Mouse (Mus musculus) embryonic facial prominence, embryonic 11.5 days (tissue): Measurements from ENCODE around the gene Csk. TPM values are rescaled to one million over a fixed set of nuclear protein-coding genes. Genes with fewer than 3 reads are reported as not detected.

Experiments used
- ATAC-seq: fragments of 200-750 bp; cut with Nextera tagmentation; replicated peaks from 2 replicates; pipeline ENCODE4 v1.8.0; 2017; ENCODE audit warnings: low read depth; ENCODE audit not compliant: insufficient number of reproducible peaks, low FRiP score, low TSS enrichment
- DNase-seq: peaks from one replicate; pipeline ENCODE4 v3.0.0-alpha.2; 2015; ENCODE audit warnings: low spot score
- H3K27ac ChIP-seq: fragments of 300-500 bp; sonication (generic); replicated peaks from 2 replicates; pipeline ENCODE4 v1.5.1; 2014; ENCODE audit warnings: mild to moderate bottlenecking, low read depth, low read length, control low read depth
- H3K27me3 ChIP-seq: fragments of 300-500 bp; sonication (generic); 2 replicates; pipeline ENCODE4 v1.6.1; 2014; ENCODE audit warnings: mild to moderate bottlenecking, low read length, moderate library complexity, mixed read lengths; ENCODE audit not compliant: control insufficient read depth, insufficient read depth
- H3K36me3 ChIP-seq: fragments of 300-500 bp; sonication (generic); replicated peaks from 2 replicates; pipeline ENCODE4 v1.6.1; 2014; ENCODE audit warnings: low read depth, mild to moderate bottlenecking, low read length, moderate library complexity, mixed read lengths; ENCODE audit not compliant: control insufficient read depth, insufficient read depth
- H3K4me1 ChIP-seq: fragments of 300-500 bp; sonication (generic); 2 replicates; pipeline ENCODE4 v1.6.1; 2014; ENCODE audit warnings: low read length, mixed read lengths; ENCODE audit not compliant: control insufficient read depth, insufficient read depth
- H3K4me2 ChIP-seq: fragments of 300-500 bp; sonication (generic); 2 replicates; pipeline ENCODE4 v1.6.1; 2014; ENCODE audit warnings: low read depth, mild to moderate bottlenecking, control low read depth, low read length, moderate library complexity
- H3K4me3 ChIP-seq: fragments of 300-500 bp; sonication (generic); 2 replicates; pipeline ENCODE4 v1.5.1; 2014; ENCODE audit warnings: low read depth, low read length, control low read depth
- H3K9ac ChIP-seq: fragments of 300-500 bp; sonication (generic); replicated peaks from 2 replicates; pipeline ENCODE4 v1.6.1; 2014; ENCODE audit warnings: mild to moderate bottlenecking, control low read depth, low read length
- H3K9me3 ChIP-seq: fragments of 300-500 bp; sonication (generic); replicated peaks from 2 replicates; pipeline ENCODE4 v1.6.1; 2016; ENCODE audit warnings: mild to moderate bottlenecking, low read length, inconsistent platforms, mixed read lengths; ENCODE audit not compliant: control insufficient read depth
- WGBS: fragments of 180-500 bp; shearing (Covaris S2); extraction: QIAGEN DNeasy Blood & Tissue Kit; methylation state at CpG from one replicate; pipeline ENCODE4 v1.1.7; 2014; 5-methylcytosine and 5-hydroxymethylcytosine counted together
- polyA plus RNA-seq: library from polyadenylated mRNA; unstranded; fragments of >200 nt; fragmentation: Nextera tagmentation; extraction: Ambion mirVana; gene quantifications from 2 replicates; pipeline ENCODE4 v1.2.1, GENCODE M21; 2014

Csk gene
- polyA plus RNA-seq, 1 experiment from 2014 or later, result 31.4 TPM

- Histone ChIP-seq H3K4me2 (no peak overlapping the region), H3K4me1 (no peaks in the 10 kb centered on the region), H3K27me3 (no peaks in the 10 kb centered on the region), H3K36me3 (no peaks in the 10 kb centered on the region), H3K4me3 (no peak overlapping the region), H3K9ac (no peak overlapping the region), H3K9me3 (no peaks in the 10 kb centered on the region), H3K27ac (no peak overlapping the region)
- 45% methylated on average over 12 of the region's 12 CpGs for WGBS
- DNase-seq (no peak), ATAC-seq (no peak)
Measured at GRCm38 (mm10) chr9:57593454-57594173, 59.8 kb downstream of the Csk start.

GRCm38 (mm10) chr9:57590726-57591125, 62.7 kb downstream of the Csk start:
- DNase-seq (peak; percentile 11), ATAC-seq (no peak)
- no peaks in the 10 kb centered on the region for H3K27me3 ChIP-seq
- no peak overlapping the region for H3K4me3 ChIP-seq
- no peaks in the 10 kb centered on the region for H3K4me1 ChIP-seq
- H3K4me2 ChIP-seq, result no peak overlapping the region; the same call in 1 of the 2 replicates
- H3K36me3 ChIP-seq, result no peaks in the 10 kb centered on the region
- 40% methylated on average over 5 of the region's 5 CpGs for WGBS
- no peaks in the 10 kb centered on the region for H3K9me3 ChIP-seq
- H3K27ac ChIP-seq, result no peak overlapping the region
- no peak overlapping the region; the same call in 1 of the 2 replicates for H3K9ac ChIP-seq

- Histone ChIP-seq H3K9me3 (no peaks in the 10 kb centered on the region), H3K4me2 (peak within 1 kb of the TSS; percentile 89), H3K4me1 (no peaks in the 10 kb centered on the region), H3K9ac (peak within 1 kb of the TSS; percentile 72), H3K27me3 (no peaks in the 10 kb centered on the region), H3K4me3 (peak within 1 kb of the TSS; percentile 70), H3K36me3 (no peaks in the 10 kb centered on the region), H3K27ac (peak within 1 kb of the TSS; percentile 65; the same call in 1 of the 2 replicates)
- DNase-seq, result peak; percentile 75
- ATAC-seq, result peak; percentile 71
- under 1% methylated on average over 58 of the region's 58 CpGs for WGBS
Measured at GRCm38 (mm10) chr9:57589224-57590126, 64.0 kb downstream of the Csk start, which contains the start of gene Ulk3. Gene Ulk3, plus strand, starts transcription at chr9:57589452.

GRCm38 (mm10) chr9:57584991-57585390, 68.4 kb downstream of the Csk start:
- Histone ChIP-seq H3K4me2 (no peak overlapping the region), H3K9ac (no peak overlapping the region)
- WGBS, result 84% methylated on average over 3 of the region's 3 CpGs

GRCm38 (mm10) chr9:57577144-57577849, 76.1 kb downstream of the Csk start:
- Histone ChIP-seq H3K27ac (no peak overlapping the region), H3K4me1 (no peaks in the 10 kb centered on the region), H3K4me2 (no peak overlapping the region), H3K27me3 (no peaks in the 10 kb centered on the region), H3K36me3 (no peaks in the 10 kb centered on the region; the same call in 1 of the 2 replicates), H3K9ac (no peak overlapping the region), H3K9me3 (no peaks in the 10 kb centered on the region), H3K4me3 (no peak overlapping the region)
- WGBS, result 78% methylated on average over 6 of the region's 6 CpGs
- ATAC-seq (no peak), DNase-seq (no peak)

More at GRCm38 (mm10) chr9:57584991-57585390, 68.4 kb downstream of the Csk start:
- Histone ChIP-seq H3K27me3 (no peaks in the 10 kb centered on the region), H3K27ac (no peak overlapping the region), H3K4me1 (no peaks in the 10 kb centered on the region), H3K4me3 (no peak overlapping the region), H3K36me3 (no peaks in the 10 kb centered on the region; the same call in 1 of the 2 replicates), H3K9me3 (no peaks in the 10 kb centered on the region)
- ATAC-seq (no peak), DNase-seq (no peak)

Other genes starting within 250 kb of the Csk start
- gene Ppcdc, start 213.5 kb downstream of the Csk start, polyA plus RNA-seq, result 17.9 and 19.9 TPM in 2 replicates
- 6.9 and 7.4 TPM in 2 replicates for gene Scamp5, start 185.6 kb downstream of the Csk start, polyA plus RNA-seq
- 0.91 and 2.1 TPM in 2 replicates for gene Rpp25, start 149.6 kb downstream of the Csk start, polyA plus RNA-seq
- 585 and 615 TPM in 2 replicates for gene Cox5a, start 132.4 kb downstream of the Csk start, polyA plus RNA-seq
- gene Fam219b, start 116.1 kb downstream of the Csk start, polyA plus RNA-seq, result 15.3 and 15.8 TPM in 2 replicates
- gene Mpi, start 100.9 kb downstream of the Csk start, polyA plus RNA-seq, result 41.5 and 42.9 TPM in 2 replicates
- 49.9 and 50.2 TPM in 2 replicates for gene Scamp2, start 92.7 kb downstream of the Csk start, polyA plus RNA-seq
- gene Ulk3, start 64.2 kb downstream of the Csk start, polyA plus RNA-seq, result 5.2 and 6.1 TPM in 2 replicates
- 0.81 and 1.3 TPM in 2 replicates for gene Cplx3, start 47.4 kb downstream of the Csk start, polyA plus RNA-seq
- not detected in 2 replicates for gene Lman1l, start 32.9 kb downstream of the Csk start, polyA plus RNA-seq
- gene Cyp1a2, start 30.1 kb upstream of the Csk start, polyA plus RNA-seq, result not detected in 2 replicates
- gene Cyp1a1, start 34.3 kb upstream of the Csk start, polyA plus RNA-seq, result not detected in 2 replicates
- gene Edc3, start 54.9 kb upstream of the Csk start, polyA plus RNA-seq, result 28.1 and 29.1 TPM in 2 replicates
- 70.0 and 79.3 TPM in 2 replicates for gene Clk3, start 112.2 kb upstream of the Csk start, polyA plus RNA-seq
- 23.2 and 24.3 TPM in 2 replicates for gene Arid3b, start 183.2 kb upstream of the Csk start, polyA plus RNA-seq